Mouse (Mus musculus) CH12.LX (cell line): Measurements from ENCODE around the gene Ddx43.

Source experiments
- BHLHE40 ChIP-seq: IDR thresholded peaks from 2 replicates; pipeline ENCODE4 v1.6.1; 2011; ENCODE audit warnings: mild to moderate bottlenecking, low read depth, low read length, improper control_type of control experiment
- CTCF ChIP-seq, 2 experiments: IDR thresholded peaks in 1 of 2; conservative IDR thresholded peaks in 1 of 2; 2 replicates each; pipeline ENCODE4 v1.5.1; 2011 to 2012; ENCODE audit warnings: low read depth in 2 of 2, low read length in 2 of 2, improper control_type of control experiment in 1 of 2, inconsistent platforms in 1 of 2, mild to moderate bottlenecking in 1 of 2, moderate library complexity in 1 of 2
- ELF1 ChIP-seq: IDR thresholded peaks from 2 replicates; pipeline ENCODE4 v1.6.1; 2014; ENCODE audit warnings: low read depth, mild to moderate bottlenecking, inconsistent platforms, low read length, improper control_type of control experiment
- MAFK ChIP-seq: IDR thresholded peaks from 2 replicates; pipeline ENCODE4 v1.6.1; 2011; ENCODE audit warnings: low read length, improper control_type of control experiment; ENCODE audit not compliant: insufficient replicate concordance
- POLR2A ChIP-seq: IDR thresholded peaks from 2 replicates; pipeline ENCODE4 v1.6.1; 2011; ENCODE audit warnings: low read depth, mild to moderate bottlenecking, improper control_type of control experiment, low read length
- POLR2AphosphoS2 ChIP-seq: IDR thresholded peaks from 2 replicates; pipeline ENCODE4 v1.6.1; 2011; ENCODE audit warnings: low read depth, low read length, improper control_type of control experiment
- RAD21 ChIP-seq: IDR thresholded peaks from 2 replicates; pipeline ENCODE4 v1.6.1; 2011; ENCODE audit warnings: low read depth, mild to moderate bottlenecking, low read length, improper control_type of control experiment, moderate library complexity
- TCF12 ChIP-seq: IDR thresholded peaks from 2 replicates; pipeline ENCODE4 v1.6.1; 2014; ENCODE audit warnings: low read depth, mild to moderate bottlenecking, inconsistent platforms, low read length, improper control_type of control experiment
- USF1 ChIP-seq: IDR thresholded peaks from 2 replicates; pipeline ENCODE4 v1.6.1; 2014; ENCODE audit warnings: low read depth, mild to moderate bottlenecking, inconsistent platforms, low read length, improper control_type of control experiment
- ZKSCAN1 ChIP-seq: IDR thresholded peaks from 2 replicates; pipeline ENCODE4 v1.6.1; 2012; ENCODE audit warnings: low read depth, inconsistent platforms, low read length, improper control_type of control experiment, borderline replicate concordance

DNA sequence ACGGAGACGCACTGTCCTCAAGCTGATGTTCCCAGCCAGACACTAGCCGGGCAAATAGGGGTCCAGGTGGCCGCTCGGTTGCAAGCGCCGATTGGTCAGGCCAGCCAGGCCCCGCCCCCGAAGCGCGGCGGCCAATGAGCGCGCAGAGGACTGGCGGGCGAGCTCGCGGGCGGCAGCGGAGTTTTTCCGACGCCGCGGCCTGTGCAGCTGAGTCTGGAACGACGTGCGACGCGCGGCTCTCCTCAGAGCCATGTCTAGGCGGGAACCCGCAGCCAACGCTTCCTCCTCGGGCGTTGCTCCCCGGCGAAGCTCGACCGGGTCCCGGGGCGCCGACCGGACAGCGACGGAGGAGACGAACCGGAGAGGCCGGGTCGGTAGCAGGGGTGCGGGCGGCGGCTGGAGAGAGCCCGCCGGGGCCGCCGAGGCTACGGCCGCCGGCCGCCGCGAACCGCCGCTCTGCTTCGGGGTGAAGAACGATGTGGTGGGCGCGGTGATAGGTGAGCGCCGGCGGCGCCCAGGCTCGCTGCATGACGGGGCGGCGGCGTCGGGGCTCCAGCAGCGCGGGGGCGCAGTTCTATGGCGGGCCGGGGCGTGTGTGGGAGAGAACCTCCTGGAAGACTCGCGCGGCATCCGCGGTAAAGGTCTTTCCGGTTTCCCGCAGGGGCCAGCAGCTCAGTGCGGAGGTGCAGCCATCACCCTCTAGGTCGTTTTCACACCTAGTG lies at the start of gene Ddx43:
- TF ChIP-seq BHLHE40: no peak
- no peak for TF ChIP-seq CTCF (conservative IDR thresholded peaks at IDR 0.05 in 1 of 2, IDR thresholded peaks at IDR 0.05 in 1 of 2; ENCODE audit: low read depth in 2 of 2, low read length in 2 of 2)
- no peak for TF ChIP-seq MAFK
- no peak for TF ChIP-seq ELF1
- TF ChIP-seq USF1: no peak
- no peak for TF ChIP-seq RAD21
- TF ChIP-seq POLR2AphosphoS2: no peak
- no peak for TF ChIP-seq ZKSCAN1
- no peak for TF ChIP-seq POLR2A
- TF ChIP-seq TCF12: no peak
